Mouse (Mus musculus) forebrain, embryonic 12.5 days (tissue): ENCODE measurements around the gene Nmrk2. TPM values are rescaled to one million over a fixed set of nuclear protein-coding genes. Genes with fewer than 3 reads are reported as not detected.

Source experiments
- ATAC-seq: fragments of 200-750 bp; cut with Nextera tagmentation; 2 replicates; pipeline ENCODE4 v1.8.0; 2017; ENCODE audit warnings: moderate TSS enrichment; ENCODE audit not compliant: low FRiP score
- H3K27ac ChIP-seq: fragments of 300-500 bp; sonication (generic); 2 replicates; pipeline ENCODE4 v1.5.1; 2016; ENCODE audit warnings: mild to moderate bottlenecking
- H3K27me3 ChIP-seq: fragments of 300-500 bp; sonication (generic); 2 replicates; pipeline ENCODE4 v1.6.1; 2016; ENCODE audit warnings: mild to moderate bottlenecking
- H3K36me3 ChIP-seq: fragments of 300-500 bp; sonication (generic); replicated peaks from 2 replicates; pipeline ENCODE4 v1.6.1; 2016; ENCODE audit warnings: mild to moderate bottlenecking
- H3K4me1 ChIP-seq: fragments of 300-500 bp; sonication (generic); 2 replicates; pipeline ENCODE4 v1.6.1; 2016
- H3K4me2 ChIP-seq: fragments of 300-500 bp; sonication (generic); 2 replicates; pipeline ENCODE4 v1.6.1; 2016; ENCODE audit warnings: mild to moderate bottlenecking, moderate library complexity
- H3K4me3 ChIP-seq: fragments of 300-500 bp; sonication (generic); replicated peaks from 2 replicates; pipeline ENCODE4 v1.5.1; 2016; ENCODE audit warnings: mild to moderate bottlenecking
- H3K9ac ChIP-seq: fragments of 300-500 bp; sonication (generic); 2 replicates; pipeline ENCODE4 v1.6.1; 2016; ENCODE audit warnings: mild to moderate bottlenecking
- H3K9me3 ChIP-seq: fragments of 300-500 bp; sonication (generic); 2 replicates; pipeline ENCODE4 v1.6.1; 2016
- whole genome bisulfite sequencing: fragments of 180-500 bp; shearing (Covaris S2); methylation state at CpG from one replicate; pipeline ENCODE4 v1.1.7; 2016; 5-methylcytosine and 5-hydroxymethylcytosine counted together
- polyA plus RNA-seq: library from polyadenylated mRNA; unstranded; fragments of >200 nt; fragmentation: Nextera tagmentation; extraction: Ambion mirVana; gene quantifications from 2 replicates; pipeline ENCODE4 v1.2.1, GENCODE M21; 2016

Gene Nmrk2
- polyA plus RNA-seq, 1 experiment from 2014 or later = not detected

DNA sequence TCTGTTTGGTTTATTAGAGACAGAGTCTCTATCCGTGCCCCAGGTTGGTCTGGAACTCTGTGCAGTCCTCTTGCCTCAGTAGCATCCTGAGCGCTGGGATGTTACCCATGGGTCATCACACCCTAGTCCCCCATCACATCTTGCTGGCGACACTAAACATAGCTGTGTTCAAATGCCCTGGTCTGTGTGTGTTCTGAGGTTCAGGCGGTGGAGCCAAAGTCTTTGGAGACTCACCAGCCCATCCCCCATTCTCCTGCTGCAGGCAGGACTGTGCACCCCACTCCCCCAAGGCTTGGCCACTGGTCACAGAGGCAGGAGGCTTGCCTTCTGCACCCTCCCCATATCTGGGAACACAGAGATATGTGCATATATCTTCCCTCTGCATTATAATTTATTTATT, 2.3 kb upstream of the Nmrk2 start:
- ATAC-seq = 0 out of 2 replicates have a peak, but pooled peaks have one; percentile 21
- no peaks in the 10 kb centered on the region for H3K9me3 ChIP-seq
- no peaks in the 10 kb centered on the region for H3K4me1 ChIP-seq
- 71% methylated on average over 4 of the region's 4 CpGs for WGBS
- no peak overlapping the region for H3K4me3 ChIP-seq
- H3K36me3 ChIP-seq = peaks cover 20% of the 10 kb centered on the region
- H3K27me3 ChIP-seq = peaks cover 17% of the 10 kb centered on the region
- no peak overlapping the region for H3K9ac ChIP-seq
- H3K27ac ChIP-seq = no peak overlapping the region
- no peak overlapping the region for H3K4me2 ChIP-seq

GRCm38 (mm10) chr10:81202978-81203720, 1.3 kb upstream of the Nmrk2 start:
- Histone ChIP-seq H3K4me3 (no peak overlapping the region), H3K4me2 (no peak overlapping the region), H3K27me3 (peaks cover 20% of the 10 kb centered on the region), H3K4me1 (no peaks in the 10 kb centered on the region), H3K9me3 (no peaks in the 10 kb centered on the region), H3K9ac (no peak overlapping the region), H3K27ac (no peak overlapping the region), H3K36me3 (peaks cover 12% of the 10 kb centered on the region)
- no peak for ATAC-seq
- 77% methylated on average over 8 of the region's 8 CpGs for WGBS

GRCm38 (mm10) chr10:81200605-81201287, 1.1 kb downstream of the Nmrk2 start:
- no peak overlapping the region for H3K4me2 ChIP-seq
- peaks cover 35% of the 10 kb centered on the region for H3K27me3 ChIP-seq
- no peak overlapping the region for H3K27ac ChIP-seq
- H3K4me3 ChIP-seq = no peak overlapping the region
- no peak for ATAC-seq
- H3K4me1 ChIP-seq = no peaks in the 10 kb centered on the region
- H3K9me3 ChIP-seq = no peaks in the 10 kb centered on the region
- 77% methylated on average over 20 of the region's 20 CpGs for WGBS
- no peak overlapping the region for H3K9ac ChIP-seq
- H3K36me3 ChIP-seq = no peaks in the 10 kb centered on the region

DNA sequence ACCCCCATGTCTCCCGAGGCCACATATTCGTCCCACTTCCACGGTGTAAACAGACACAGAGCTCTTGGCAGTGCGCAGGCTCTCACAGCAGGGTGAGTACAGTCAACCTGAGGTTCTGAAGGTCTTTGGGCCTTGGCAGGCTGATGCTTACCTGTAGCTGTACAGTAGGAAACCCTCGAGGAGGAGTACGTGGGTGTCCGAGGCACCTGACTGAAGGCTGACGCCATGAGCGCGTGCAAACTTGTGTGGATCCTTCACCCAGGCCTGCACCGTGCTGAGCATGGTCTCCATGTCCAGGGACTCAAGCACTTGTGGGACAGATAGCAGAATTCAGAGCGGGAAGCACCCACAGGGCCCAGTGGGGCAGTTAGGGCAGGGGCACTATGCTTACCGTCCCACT, 1.7 kb downstream of the Nmrk2 start:
- WGBS = 90% methylated on average over 13 of the region's 13 CpGs
- Histone ChIP-seq H3K4me1 (no peaks in the 10 kb centered on the region), H3K36me3 (no peaks in the 10 kb centered on the region), H3K27me3 (peaks cover 41% of the 10 kb centered on the region), H3K9me3 (no peaks in the 10 kb centered on the region), H3K9ac (no peak overlapping the region), H3K27ac (no peak overlapping the region), H3K4me3 (no peak overlapping the region), H3K4me2 (no peak overlapping the region)
- ATAC-seq = no peak

DNA sequence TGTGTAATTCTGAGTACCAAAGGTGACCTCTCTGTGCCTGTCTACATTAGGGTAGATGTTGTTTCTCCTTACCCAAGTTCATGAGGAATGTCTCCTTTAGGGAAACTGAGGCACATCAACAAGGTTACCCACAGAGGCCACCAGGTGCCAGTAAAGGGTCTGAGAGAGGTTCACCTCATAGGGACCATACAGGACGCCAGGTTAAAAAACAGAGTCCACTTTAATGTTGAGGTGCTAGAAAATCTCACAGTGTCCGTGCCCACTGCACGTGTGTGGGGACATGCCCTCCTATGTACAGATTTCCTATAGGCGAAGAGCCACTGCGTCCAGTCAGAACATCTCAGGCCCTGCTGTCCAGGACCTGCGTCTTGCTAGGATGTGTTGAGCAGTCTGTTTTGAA, 2.9 kb downstream of the Nmrk2 start:
- peaks cover 53% of the 10 kb centered on the region for H3K27me3 ChIP-seq
- 82% methylated on average over 6 of the region's 6 CpGs for WGBS
- no peak for ATAC-seq

DNA sequence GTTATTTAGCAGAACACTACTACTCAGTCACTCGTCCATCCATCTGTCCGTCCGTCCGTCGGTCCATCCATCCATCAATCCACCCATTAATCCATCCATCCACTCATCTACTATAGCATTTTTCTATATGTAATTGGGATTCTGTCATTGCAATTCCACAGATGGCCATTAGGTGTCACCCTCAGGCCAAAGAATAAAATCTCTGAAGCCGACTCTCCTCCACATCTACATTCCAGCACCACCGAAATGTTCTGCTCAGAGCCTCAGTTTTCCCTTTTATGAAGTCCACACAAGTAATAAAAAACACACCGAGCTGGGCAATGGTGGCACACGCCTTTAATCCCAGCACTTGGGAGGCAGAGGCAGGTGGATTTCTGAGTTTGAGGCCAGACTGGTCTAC, 3.6 kb downstream of the Nmrk2 start:
- Histone ChIP-seq H3K4me3 (no peak overlapping the region), H3K4me2 (no peak overlapping the region), H3K9me3 (no peaks in the 10 kb centered on the region), H3K9ac (no peak overlapping the region), H3K27ac (no peak overlapping the region), H3K4me1 (peaks cover 12% of the 10 kb centered on the region), H3K27me3 (peaks cover 60% of the 10 kb centered on the region), H3K36me3 (no peaks in the 10 kb centered on the region)
- ATAC-seq = no peak
- 4% methylated on average over 9 of the region's 9 CpGs for WGBS

More for the DNA sequence above, 2.9 kb downstream of the Nmrk2 start:
- peaks cover 7% of the 10 kb centered on the region for H3K4me1 ChIP-seq
- no peak overlapping the region for H3K4me2 ChIP-seq
- H3K36me3 ChIP-seq = no peaks in the 10 kb centered on the region
- H3K4me3 ChIP-seq = no peak overlapping the region
- no peak overlapping the region for H3K27ac ChIP-seq
- no peaks in the 10 kb centered on the region for H3K9me3 ChIP-seq
- no peak overlapping the region for H3K9ac ChIP-seq

DNA sequence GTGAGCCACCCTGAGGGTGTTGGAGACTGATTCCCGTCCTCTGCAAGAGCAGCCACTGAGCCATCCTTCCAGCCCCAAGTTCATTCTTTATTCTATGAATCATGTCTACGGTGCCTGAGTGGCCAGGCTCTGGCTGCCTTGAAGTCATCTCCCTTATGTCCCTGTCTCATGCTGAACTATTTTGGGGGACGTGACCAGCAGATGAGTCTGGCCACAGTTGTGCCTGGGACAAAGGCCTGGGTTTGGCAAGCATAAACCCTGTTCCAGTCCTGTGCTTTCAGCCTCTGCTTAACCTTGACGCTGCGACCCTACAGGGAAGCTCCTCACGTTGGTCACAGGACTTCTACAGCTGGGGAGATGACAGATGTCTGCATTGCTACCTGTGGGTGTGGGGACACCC, 4.5 kb downstream of the Nmrk2 start:
- no peak overlapping the region for H3K4me2 ChIP-seq
- no peak overlapping the region for H3K4me3 ChIP-seq
- no peak overlapping the region for H3K27ac ChIP-seq
- H3K9ac ChIP-seq = no peak overlapping the region
- peaks cover 66% of the 10 kb centered on the region for H3K27me3 ChIP-seq
- WGBS = 62% methylated on average over 6 of the region's 6 CpGs
- H3K4me1 ChIP-seq = peaks cover 18% of the 10 kb centered on the region
- no peaks in the 10 kb centered on the region for H3K9me3 ChIP-seq
- no peaks in the 10 kb centered on the region for H3K36me3 ChIP-seq
- no peak for ATAC-seq

DNA sequence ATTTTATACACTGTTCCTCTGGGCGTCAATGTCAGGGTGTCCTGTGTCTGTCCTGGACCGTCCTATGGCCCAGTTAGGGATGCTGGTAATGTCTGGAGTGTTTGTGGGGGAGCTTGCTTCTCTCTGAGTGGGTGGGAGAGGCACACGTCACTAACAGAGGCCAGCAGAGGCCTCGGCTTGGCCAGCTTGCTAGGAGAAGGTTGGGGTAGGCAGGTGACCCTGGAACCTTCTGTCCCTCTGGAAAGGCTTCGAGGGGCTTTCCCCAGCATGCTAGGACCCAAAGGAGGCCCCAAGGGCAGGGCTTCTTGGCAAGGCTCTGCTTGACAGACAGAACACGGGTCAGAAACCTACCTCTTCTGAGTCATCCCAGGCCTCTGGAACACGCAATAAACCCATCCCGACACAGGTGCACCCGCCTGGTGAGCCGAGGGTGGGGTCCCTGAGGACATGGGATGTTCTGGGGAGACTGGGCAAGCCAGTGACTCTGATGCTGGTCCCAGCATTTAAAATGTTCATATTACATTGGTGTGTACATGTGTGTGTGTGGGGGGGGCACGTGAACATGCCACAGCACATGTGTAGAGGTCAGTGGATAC, 5.3 kb downstream of the Nmrk2 start:
- Histone ChIP-seq H3K9ac (no peak overlapping the region; the same call in 1 of the 2 replicates), H3K27ac (no peak overlapping the region), H3K27me3 (peaks cover 66% of the 10 kb centered on the region), H3K4me1 (peaks cover 24% of the 10 kb centered on the region), H3K4me2 (no peak overlapping the region), H3K36me3 (no peaks in the 10 kb centered on the region), H3K4me3 (no peak overlapping the region), H3K9me3 (no peaks in the 10 kb centered on the region)
- no peak for ATAC-seq
- 65% methylated on average over 11 of the region's 11 CpGs for WGBS

GRCm38 (mm10) chr10:81195300-81195699, 6.6 kb downstream of the Nmrk2 start:
- Histone ChIP-seq H3K9ac (no peak overlapping the region), H3K4me2 (no peak overlapping the region), H3K36me3 (peaks cover 7% of the 10 kb centered on the region), H3K27ac (no peak overlapping the region), H3K27me3 (peaks cover 64% of the 10 kb centered on the region), H3K9me3 (no peaks in the 10 kb centered on the region), H3K4me1 (peaks cover 24% of the 10 kb centered on the region), H3K4me3 (no peak overlapping the region)
- no peak for ATAC-seq
- 80% methylated on average over 4 of the region's 4 CpGs for WGBS

DNA sequence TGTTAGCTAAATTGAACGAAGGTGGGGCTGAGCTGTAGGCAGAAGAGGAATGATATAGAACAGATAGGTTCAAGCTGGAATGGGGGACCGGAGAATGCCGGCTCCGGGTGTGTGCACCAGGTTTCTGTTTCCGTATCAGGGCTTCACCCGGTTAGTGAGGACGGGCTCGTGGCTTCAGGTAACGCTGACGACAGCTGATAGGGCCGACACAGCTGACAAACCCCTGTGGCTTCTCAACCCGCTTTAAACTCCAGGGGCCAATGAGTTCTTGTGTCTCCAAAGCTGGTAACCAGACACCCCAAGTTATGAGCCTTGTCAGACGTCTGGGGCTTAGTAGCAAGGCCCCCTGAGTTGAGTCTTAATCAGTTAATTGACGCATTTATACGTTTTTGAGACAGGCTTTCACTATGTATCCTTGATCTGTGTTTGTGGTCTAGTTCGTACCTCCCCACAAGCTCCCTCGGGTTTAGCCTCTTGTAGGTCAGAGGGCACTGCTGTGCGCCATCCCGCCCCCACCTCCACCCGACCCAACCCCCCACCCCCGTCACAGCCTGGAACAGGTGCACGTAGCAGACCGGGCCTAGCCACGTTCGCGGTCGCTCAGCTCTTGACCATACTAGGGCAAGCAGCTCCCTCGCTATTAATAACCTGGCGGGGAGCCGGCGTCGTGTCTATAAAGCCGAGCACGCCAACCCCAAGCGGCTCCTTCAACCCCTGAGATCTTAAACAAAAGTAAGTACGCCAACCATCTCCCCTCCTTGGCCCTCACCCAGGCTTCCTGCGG, 7.7 kb downstream of the Nmrk2 start:
- Histone ChIP-seq H3K4me1 (peaks cover 24% of the 10 kb centered on the region), H3K4me3 (no peak overlapping the region; the same call in 1 of the 2 replicates), H3K27ac (no peak overlapping the region), H3K27me3 (peaks cover 55% of the 10 kb centered on the region), H3K9ac (0 out of 2 replicates have a peak overlapping the region, but pooled peaks have one; percentile 17), H3K9me3 (no peaks in the 10 kb centered on the region), H3K4me2 (no peak overlapping the region), H3K36me3 (peaks cover 14% of the 10 kb centered on the region)
- no peak for ATAC-seq
- WGBS = 17% methylated on average over 37 of the region's 37 CpGs

GRCm38 (mm10) chr10:81192968-81193501, 8.8 kb downstream of the Nmrk2 start:
- Histone ChIP-seq H3K9me3 (no peaks in the 10 kb centered on the region), H3K4me3 (peak overlapping the region; percentile 60), H3K27ac (peak overlapping the region; percentile 93), H3K27me3 (peaks cover 51% of the 10 kb centered on the region), H3K4me2 (peak overlapping the region; percentile 96), H3K4me1 (peaks cover 24% of the 10 kb centered on the region), H3K36me3 (peaks cover 14% of the 10 kb centered on the region), H3K9ac (peak overlapping the region; percentile 77)
- WGBS = 4% methylated on average over 19 of the region's 19 CpGs
- ATAC-seq = peak; percentile 31
